Mouse (Mus musculus) cortical plate, adult 2 months (tissue): Measurements from ENCODE around the gene Rps15.

Experiments used
- CTCF ChIP-seq: fragments of 200-500 bp; IDR thresholded peaks from 2 replicates; pipeline ENCODE4 v1.5.1; 2011; ENCODE audit warnings: mild to moderate bottlenecking, control low read depth, low read length; ENCODE audit not compliant: insufficient read depth; ENCODE audit errors: extremely low read depth
- POLR2A ChIP-seq: fragments of 200-500 bp; IDR thresholded peaks from 2 replicates; pipeline ENCODE4 v1.6.1; 2011; ENCODE audit warnings: mild to moderate bottlenecking, low read length, control low read depth; ENCODE audit not compliant: insufficient read depth; ENCODE audit errors: extremely low read depth

DNA sequence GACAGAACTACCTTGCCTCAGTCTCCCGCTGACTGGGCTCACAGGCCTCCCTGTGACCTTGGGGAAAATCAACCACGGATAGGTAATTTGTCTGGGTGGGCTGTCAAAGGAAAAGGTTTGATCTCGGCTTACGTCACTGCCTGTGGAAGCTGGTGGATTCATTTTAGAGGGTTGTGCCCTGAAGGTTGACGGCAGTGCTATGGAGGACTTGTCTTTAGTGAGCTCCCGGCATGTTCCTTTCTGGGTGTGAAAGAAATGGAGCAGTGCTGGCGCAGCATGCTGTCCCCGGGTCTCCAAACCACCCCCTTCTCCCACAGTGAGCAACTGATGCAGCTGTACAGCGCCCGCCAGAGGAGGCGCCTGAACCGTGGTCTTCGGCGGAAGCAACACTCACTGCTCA, 1.1 kb downstream of the Rps15 start:
- TF ChIP-seq POLR2A (no peak), CTCF (no peak)
